Mouse (Mus musculus): ENCODE measurements around the gene Ly75. TPM values are rescaled to one million over a fixed set of nuclear protein-coding genes. Genes with fewer than 3 reads are reported as not detected.

Gene Ly75
- polyA plus RNA-seq, 1 experiment from 2014 or later = 1.1 TPM

- Histone ChIP-seq H3K27me3 (replicated peaks; ENCODE audit: control insufficient read depth, insufficient read depth, low read length) (no peaks in the 10 kb centered on the region), H3K4me1 (ENCODE audit: control insufficient read depth, insufficient read depth, low read length) (no peaks in the 10 kb centered on the region), H3K4me2 (ENCODE audit: low read depth, low read length) (no peak overlapping the region), H3K9ac (ENCODE audit: low read depth, low read length) (no peak overlapping the region), H3K27ac (replicated peaks; ENCODE audit: low read depth, low read length) (no peak overlapping the region), H3K36me3 (ENCODE audit: control insufficient read depth, insufficient read depth, low read length) (no peaks in the 10 kb centered on the region), H3K9me3 (ENCODE audit: control insufficient read depth, low read length) (no peaks in the 10 kb centered on the region), H3K4me3 (ENCODE audit: low read depth, low read length) (no peak overlapping the region)
- no peak for ATAC-seq (ENCODE audit: low read depth)
- no peak for DNase-seq (ENCODE audit: low spot score)
- WGBS = 84% methylated on average over 7 of the region's 7 CpGs
These were observed 56.2 kb downstream of the Ly75 start for GRCm38 (mm10) chr2:60326948-60327347.

GRCm38 (mm10) chr2:60323411-60323810 lies 59.7 kb downstream of the Ly75 start:
- DNase-seq (ENCODE audit: low spot score) (peak; percentile 12), ATAC-seq (ENCODE audit: low read depth) (no peak)
- Histone ChIP-seq H3K27me3 (replicated peaks; ENCODE audit: control insufficient read depth, insufficient read depth, low read length) (no peaks in the 10 kb centered on the region), H3K9me3 (ENCODE audit: control insufficient read depth, low read length) (no peaks in the 10 kb centered on the region), H3K4me1 (ENCODE audit: control insufficient read depth, insufficient read depth, low read length) (no peaks in the 10 kb centered on the region), H3K27ac (replicated peaks; ENCODE audit: low read depth, low read length) (no peak overlapping the region), H3K9ac (ENCODE audit: low read depth, low read length) (no peak overlapping the region), H3K4me3 (ENCODE audit: low read depth, low read length) (no peak overlapping the region), H3K36me3 (ENCODE audit: control insufficient read depth, insufficient read depth, low read length) (no peaks in the 10 kb centered on the region), H3K4me2 (ENCODE audit: low read depth, low read length) (no peak overlapping the region)
- WGBS = 86% methylated on average over 5 of the region's 5 CpGs

- no peaks in the 10 kb centered on the region for H3K9me3 ChIP-seq (ENCODE audit: control insufficient read depth, low read length)
- ATAC-seq (ENCODE audit: low read depth) (no peak), DNase-seq (ENCODE audit: low spot score) (no peak)
- H3K4me1 ChIP-seq (ENCODE audit: control insufficient read depth, insufficient read depth, low read length) = no peaks in the 10 kb centered on the region
- no peak overlapping the region for H3K27ac ChIP-seq (replicated peaks; ENCODE audit: low read depth, low read length)
- H3K4me2 ChIP-seq (ENCODE audit: low read depth, low read length) = no peak overlapping the region
- WGBS = 52% methylated on average over 6 of the region's 6 CpGs
- H3K9ac ChIP-seq (ENCODE audit: low read depth, low read length) = no peak overlapping the region
- H3K36me3 ChIP-seq (ENCODE audit: control insufficient read depth, insufficient read depth, low read length) = no peaks in the 10 kb centered on the region
- no peaks in the 10 kb centered on the region for H3K27me3 ChIP-seq (replicated peaks; ENCODE audit: control insufficient read depth, insufficient read depth, low read length)
- H3K4me3 ChIP-seq (ENCODE audit: low read depth, low read length) = no peak overlapping the region
These were observed 60.9 kb downstream of the Ly75 start for GRCm38 (mm10) chr2:60322031-60322726.

GRCm38 (mm10) chr2:60303796-60304195 lies 79.3 kb downstream of the Ly75 start:
- H3K9me3 ChIP-seq (ENCODE audit: control insufficient read depth, low read length) = no peaks in the 10 kb centered on the region
- DNase-seq (ENCODE audit: low spot score) = peak; percentile 67
- H3K27me3 ChIP-seq (replicated peaks; ENCODE audit: control insufficient read depth, insufficient read depth, low read length) = no peaks in the 10 kb centered on the region
- no peaks in the 10 kb centered on the region for H3K4me1 ChIP-seq (ENCODE audit: control insufficient read depth, insufficient read depth, low read length)
- ATAC-seq (ENCODE audit: low read depth) = peak; percentile 65; the same call in 1 of the 2 replicates
- 45% methylated on average over 4 of the region's 4 CpGs for WGBS
- no peak overlapping the region for H3K27ac ChIP-seq (replicated peaks; ENCODE audit: low read depth, low read length)
- no peak overlapping the region for H3K9ac ChIP-seq (ENCODE audit: low read depth, low read length)
- H3K36me3 ChIP-seq (ENCODE audit: control insufficient read depth, insufficient read depth, low read length) = no peaks in the 10 kb centered on the region
- no peak overlapping the region for H3K4me3 ChIP-seq (ENCODE audit: low read depth, low read length)
- H3K4me2 ChIP-seq (ENCODE audit: low read depth, low read length) = no peak overlapping the region

- Histone ChIP-seq H3K36me3 (ENCODE audit: control insufficient read depth, insufficient read depth, low read length) (no peaks in the 10 kb centered on the region), H3K27me3 (replicated peaks; ENCODE audit: control insufficient read depth, insufficient read depth, low read length) (no peaks in the 10 kb centered on the region), H3K4me3 (ENCODE audit: low read depth, low read length) (no peak overlapping the region), H3K4me2 (ENCODE audit: low read depth, low read length) (no peak overlapping the region), H3K9me3 (ENCODE audit: control insufficient read depth, low read length) (0 out of 2 replicates have a peak, but pooled peaks cover 6% of the 10 kb centered on the region), H3K27ac (replicated peaks; ENCODE audit: low read depth, low read length) (no peak overlapping the region), H3K9ac (ENCODE audit: low read depth, low read length) (no peak overlapping the region), H3K4me1 (ENCODE audit: control insufficient read depth, insufficient read depth, low read length) (no peaks in the 10 kb centered on the region)
- no peak for DNase-seq (ENCODE audit: low spot score)
- 95% methylated on average over 2 of the region's 2 CpGs for WGBS
- no peak for ATAC-seq (ENCODE audit: low read depth)
These were observed 83.8 kb downstream of the Ly75 start for GRCm38 (mm10) chr2:60299323-60299722.

GRCm38 (mm10) chr2:60298266-60298665 lies 84.8 kb downstream of the Ly75 start:
- H3K9me3 ChIP-seq (ENCODE audit: control insufficient read depth, low read length) = 0 out of 2 replicates have a peak, but pooled peaks cover 6% of the 10 kb centered on the region
- no peaks in the 10 kb centered on the region for H3K36me3 ChIP-seq (ENCODE audit: control insufficient read depth, insufficient read depth, low read length)
- no peak overlapping the region for H3K4me2 ChIP-seq (ENCODE audit: low read depth, low read length)
- no peaks in the 10 kb centered on the region for H3K4me1 ChIP-seq (ENCODE audit: control insufficient read depth, insufficient read depth, low read length)
- H3K9ac ChIP-seq (ENCODE audit: low read depth, low read length) = no peak overlapping the region
- H3K27ac ChIP-seq (replicated peaks; ENCODE audit: low read depth, low read length) = no peak overlapping the region
- H3K4me3 ChIP-seq (ENCODE audit: low read depth, low read length) = no peak overlapping the region
- no peaks in the 10 kb centered on the region for H3K27me3 ChIP-seq (replicated peaks; ENCODE audit: control insufficient read depth, insufficient read depth, low read length)
- no peak for DNase-seq (ENCODE audit: low spot score)
- ATAC-seq (ENCODE audit: low read depth) = no peak
- WGBS = 79% methylated on average over 3 of the region's 3 CpGs

GRCm38 (mm10) chr2:60291381-60291780 lies 91.7 kb downstream of the Ly75 start:
- no peak overlapping the region for H3K27ac ChIP-seq (replicated peaks; ENCODE audit: low read depth, low read length)
- DNase-seq (ENCODE audit: low spot score) = no peak
- no peaks in the 10 kb centered on the region for H3K36me3 ChIP-seq (ENCODE audit: control insufficient read depth, insufficient read depth, low read length)
- H3K9me3 ChIP-seq (ENCODE audit: control insufficient read depth, low read length) = 0 out of 2 replicates have a peak, but pooled peaks cover 6% of the 10 kb centered on the region
- no peaks in the 10 kb centered on the region for H3K27me3 ChIP-seq (replicated peaks; ENCODE audit: control insufficient read depth, insufficient read depth, low read length)
- H3K4me1 ChIP-seq (ENCODE audit: control insufficient read depth, insufficient read depth, low read length) = no peaks in the 10 kb centered on the region
- no peak overlapping the region for H3K4me3 ChIP-seq (ENCODE audit: low read depth, low read length)
- no peak overlapping the region for H3K4me2 ChIP-seq (ENCODE audit: low read depth, low read length)
- 78% methylated on average over 4 of the region's 4 CpGs for WGBS
- no peak overlapping the region for H3K9ac ChIP-seq (ENCODE audit: low read depth, low read length)
- no peak for ATAC-seq (ENCODE audit: low read depth)

- H3K36me3 ChIP-seq (ENCODE audit: control insufficient read depth, insufficient read depth, low read length) = no peaks in the 10 kb centered on the region
- no peaks in the 10 kb centered on the region for H3K4me1 ChIP-seq (ENCODE audit: control insufficient read depth, insufficient read depth, low read length)
- H3K9ac ChIP-seq (ENCODE audit: low read depth, low read length) = no peak overlapping the region
- 77% methylated on average over 1 of the region's 1 CpGs for WGBS
- H3K9me3 ChIP-seq (ENCODE audit: control insufficient read depth, low read length) = no peaks in the 10 kb centered on the region
- H3K27ac ChIP-seq (replicated peaks; ENCODE audit: low read depth, low read length) = no peak overlapping the region
- no peak overlapping the region for H3K4me3 ChIP-seq (ENCODE audit: low read depth, low read length)
- DNase-seq (ENCODE audit: low spot score) (no peak), ATAC-seq (ENCODE audit: low read depth) (no peak)
- H3K4me2 ChIP-seq (ENCODE audit: low read depth, low read length) = no peak overlapping the region
- no peaks in the 10 kb centered on the region for H3K27me3 ChIP-seq (replicated peaks; ENCODE audit: control insufficient read depth, insufficient read depth, low read length)
These were observed 93.7 kb downstream of the Ly75 start for GRCm38 (mm10) chr2:60289451-60289850.

- Histone ChIP-seq H3K4me2 (ENCODE audit: low read depth, low read length) (no peak overlapping the region), H3K4me3 (ENCODE audit: low read depth, low read length) (no peak overlapping the region), H3K4me1 (ENCODE audit: control insufficient read depth, insufficient read depth, low read length) (no peaks in the 10 kb centered on the region), H3K36me3 (ENCODE audit: control insufficient read depth, insufficient read depth, low read length) (no peaks in the 10 kb centered on the region), H3K9ac (ENCODE audit: low read depth, low read length) (no peak overlapping the region), H3K27me3 (replicated peaks; ENCODE audit: control insufficient read depth, insufficient read depth, low read length) (no peaks in the 10 kb centered on the region), H3K9me3 (ENCODE audit: control insufficient read depth, low read length) (no peaks in the 10 kb centered on the region), H3K27ac (replicated peaks; ENCODE audit: low read depth, low read length) (no peak overlapping the region)
- DNase-seq (ENCODE audit: low spot score) (no peak), ATAC-seq (ENCODE audit: low read depth) (no peak)
- WGBS = 81% methylated on average over 4 of the region's 4 CpGs
These were observed 94.5 kb downstream of the Ly75 start for GRCm38 (mm10) chr2:60288606-60289005.
